Mouse (Mus musculus) urinary bladder, postnatal 25 days (tissue): ENCODE measurements around the gene Jrkl.

ENCODE experiments used
- DNase-seq: peaks from one replicate; pipeline ENCODE4 v3.0.0; 2022; ENCODE audit warnings: low spot score

The Jrkl gene

GRCm38 (mm10) chr9:13245481-13245880, at the start of gene Jrkl:
Gene Jrkl (minus strand): TSS chr9:13245829.
- peak; percentile 26 for DNase-seq

GRCm38 (mm10) chr9:13287482-13287881, 41.9 kb upstream of the Jrkl start:
- DNase-seq = no peak

- DNase-seq = no peak
Measured at GRCm38 (mm10) chr9:13273219-13273618, 27.6 kb upstream of the Jrkl start.

- DNase-seq = no peak
Measured at GRCm38 (mm10) chr9:13260980-13261379, 15.4 kb upstream of the Jrkl start.

GRCm38 (mm10) chr9:13258173-13258572, 12.5 kb upstream of the Jrkl start:
- no peak for DNase-seq

GRCm38 (mm10) chr9:13256726-13257125, 11.1 kb upstream of the Jrkl start:
- DNase-seq = no peak

GRCm38 (mm10) chr9:13251251-13251650, 5.6 kb upstream of the Jrkl start:
- no peak for DNase-seq

GRCm38 (mm10) chr9:13248104-13248503, 2.5 kb upstream of the Jrkl start:
- DNase-seq = no peak

- peak; percentile 82 for DNase-seq
Measured at GRCm38 (mm10) chr9:13246815-13247638, 1.4 kb upstream of the Jrkl start, which contains the start of gene Ccdc82. Gene Ccdc82 (plus strand): TSS chr9:13246955.

- DNase-seq = no peak
Measured at GRCm38 (mm10) chr9:13242321-13242720, 3.3 kb downstream of the Jrkl start.

- DNase-seq = no peak
Measured at GRCm38 (mm10) chr9:13231545-13232216, 13.9 kb downstream of the Jrkl start.

GRCm38 (mm10) chr9:13230553-13230952, 15.1 kb downstream of the Jrkl start:
- DNase-seq = no peak

GRCm38 (mm10) chr9:13225872-13226271, 19.8 kb downstream of the Jrkl start:
- no peak for DNase-seq

GRCm38 (mm10) chr9:13206369-13206768, 39.3 kb downstream of the Jrkl start:
- DNase-seq = no peak

- DNase-seq = no peak
Measured at GRCm38 (mm10) chr9:13203681-13204080, 41.9 kb downstream of the Jrkl start.

GRCm38 (mm10) chr9:13203109-13203508, 42.5 kb downstream of the Jrkl start:
- DNase-seq = no peak

- no peak for DNase-seq
Measured at GRCm38 (mm10) chr9:13200079-13200478, 45.5 kb downstream of the Jrkl start.

GRCm38 (mm10) chr9:13195762-13196161, 49.9 kb downstream of the Jrkl start:
- DNase-seq = peak; percentile 4

- DNase-seq = no peak
Measured at GRCm38 (mm10) chr9:13195268-13195667, 50.4 kb downstream of the Jrkl start.

- no peak for DNase-seq
Measured at GRCm38 (mm10) chr9:13194619-13195018, 51.0 kb downstream of the Jrkl start.
